Mouse (Mus musculus) thymus, adult 2 months (tissue): ENCODE measurements around the gene Ripk3. TPM values are rescaled to one million over a fixed set of nuclear protein-coding genes. Genes with fewer than 3 reads are reported as not detected.

Experiments used
- DNase-seq: peaks from one replicate; pipeline ENCODE4 v3.0.0; 2021
- H3K27ac ChIP-seq: fragments of 200-500 bp; 2 replicates; pipeline ENCODE4 v1.5.1; 2012; ENCODE audit warnings: low read length, control low read depth; ENCODE audit not compliant: control insufficient read depth, insufficient read depth
- H3K27me3 ChIP-seq: fragments of 200-500 bp; 2 replicates; pipeline ENCODE4 v1.6.1; 2012; ENCODE audit warnings: mild to moderate bottlenecking, low read length, moderate library complexity, mixed read lengths; ENCODE audit not compliant: control insufficient read depth, insufficient read depth
- H3K36me3 ChIP-seq: fragments of 200-500 bp; 2 replicates; pipeline ENCODE4 v1.6.1; 2012; ENCODE audit warnings: mild to moderate bottlenecking, low read length, moderate library complexity; ENCODE audit not compliant: control insufficient read depth, insufficient read depth
- H3K4me1 ChIP-seq: fragments of 200-500 bp; replicated peaks from 2 replicates; pipeline ENCODE4 v1.6.1; 2012; ENCODE audit warnings: low read length; ENCODE audit not compliant: control insufficient read depth, insufficient read depth
- H3K4me3 ChIP-seq: fragments of 200-500 bp; 2 replicates; pipeline ENCODE4 v1.5.1; 2012; ENCODE audit warnings: mild to moderate bottlenecking, low read length, control low read depth, moderate library complexity; ENCODE audit not compliant: control insufficient read depth, insufficient read depth
- CTCF ChIP-seq: fragments of 200-500 bp; IDR thresholded peaks from 2 replicates; pipeline ENCODE4 v1.5.1; 2012; ENCODE audit warnings: mild to moderate bottlenecking, control low read depth, low read length, moderate library complexity, borderline replicate concordance; ENCODE audit not compliant: control insufficient read depth, poor library complexity, insufficient read depth; ENCODE audit errors: extremely low read depth
- POLR2A ChIP-seq: fragments of 200-500 bp; IDR thresholded peaks from 2 replicates; pipeline ENCODE4 v1.6.1; 2012; ENCODE audit warnings: mild to moderate bottlenecking, low read length, control low read depth, moderate library complexity; ENCODE audit not compliant: control insufficient read depth, poor library complexity, insufficient read depth; ENCODE audit errors: extremely low read depth
- WGBS: fragments of 180-500 bp; shearing (Covaris S2); methylation state at CpG from one replicate; pipeline ENCODE4 v1.1.7; 2018; 5-methylcytosine and 5-hydroxymethylcytosine counted together
- polyA plus RNA-seq: library from polyadenylated mRNA; depleted of rRNA; stranded (reverse); fragments of >200 nt; gene quantifications from 2 replicates; pipeline ENCODE4 v1.2.3, GENCODE M21; 2012

Gene Ripk3
- polyA plus RNA-seq, 1 experiment = 66.8 TPM

DNA sequence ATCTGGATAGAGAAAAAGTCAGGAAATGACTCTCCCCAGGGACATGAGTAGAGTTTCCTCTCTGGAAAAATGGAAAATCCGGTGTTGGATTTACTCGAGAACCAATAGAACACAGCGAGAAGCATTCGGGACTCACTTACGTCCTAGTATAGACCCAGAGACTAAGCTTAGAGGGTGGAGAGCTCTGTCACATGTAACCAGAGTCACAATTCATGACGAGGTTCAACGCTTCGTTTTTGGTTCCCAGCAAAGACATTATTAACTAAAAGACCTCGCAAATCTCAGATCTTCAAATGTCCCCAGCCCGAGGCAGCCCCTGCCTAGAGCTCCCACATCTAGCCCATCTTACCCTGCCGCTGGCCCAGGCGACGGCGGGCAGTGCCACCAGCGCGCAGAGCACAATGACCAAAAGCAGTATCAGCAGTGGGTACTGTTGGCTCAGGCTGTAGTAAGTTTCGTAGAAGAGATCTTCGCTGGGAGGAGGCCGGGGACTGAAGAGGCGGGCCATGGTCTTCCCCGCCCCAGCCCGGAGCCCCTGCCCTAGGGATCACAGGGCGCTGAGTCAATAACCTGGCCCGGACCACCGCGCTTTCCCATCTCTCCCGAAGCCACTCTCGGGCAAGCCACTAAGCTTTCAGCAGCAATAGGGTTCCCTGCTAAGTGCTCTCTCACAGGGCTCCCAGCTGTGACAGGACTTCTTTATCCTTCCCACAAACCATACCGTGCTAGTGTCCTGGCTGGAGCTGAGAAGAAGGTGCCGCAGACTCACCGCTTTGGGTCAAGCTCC is 5.3 kb downstream of the Ripk3 start:
- no peak overlapping the region for H3K4me3 ChIP-seq

DNA sequence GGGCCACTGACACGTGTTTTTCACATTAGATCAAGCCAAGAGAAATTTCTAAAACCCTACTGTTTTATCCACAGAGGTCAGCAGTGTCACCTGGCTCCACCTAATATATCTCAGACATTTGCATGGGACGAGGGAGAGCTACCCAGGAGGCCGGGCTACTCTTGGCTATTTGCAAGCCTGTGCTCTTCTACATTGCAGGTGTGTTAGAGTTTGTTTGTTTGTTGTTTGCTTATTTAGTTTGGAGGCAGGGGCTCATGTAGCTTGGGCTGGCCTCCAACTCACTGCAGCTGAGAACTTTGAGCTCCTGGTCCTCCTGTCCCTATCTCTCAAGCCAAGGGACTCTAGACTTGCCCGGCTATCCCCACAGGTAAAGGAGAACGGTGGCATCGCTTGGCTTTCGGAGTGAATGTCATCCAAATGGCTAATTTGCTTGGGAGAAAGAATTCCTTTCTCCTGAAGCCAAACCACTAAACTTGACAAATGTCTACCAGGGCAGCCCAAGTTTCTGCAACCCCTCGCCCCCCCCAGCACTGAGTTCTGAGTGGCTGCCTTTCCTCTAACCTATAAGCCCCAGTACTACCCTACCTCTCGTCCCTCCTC is 6.2 kb downstream of the Ripk3 start:
- no peak overlapping the region for H3K27ac ChIP-seq
- TF ChIP-seq CTCF = no peak
- no peak for TF ChIP-seq POLR2A
- H3K36me3 ChIP-seq = no peaks in the 10 kb centered on the region
- WGBS = 84% methylated on average over 9 of the region's 9 CpGs
- DNase-seq = no peak
- H3K27me3 ChIP-seq = no peaks in the 10 kb centered on the region
- no peak overlapping the region for H3K4me3 ChIP-seq
- peaks cover 1% of the 10 kb centered on the region; the same call in 1 of the 2 replicates for H3K4me1 ChIP-seq

More for the DNA sequence above, 5.3 kb downstream of the Ripk3 start:
- Histone ChIP-seq H3K4me1 (peaks cover 10% of the 10 kb centered on the region), H3K36me3 (no peaks in the 10 kb centered on the region), H3K27me3 (no peaks in the 10 kb centered on the region), H3K27ac (no peak overlapping the region)
- peak; percentile 0 for DNase-seq
- WGBS = 72% methylated on average over 31 of the region's 31 CpGs
- no peak for TF ChIP-seq POLR2A
- no peak for TF ChIP-seq CTCF

DNA sequence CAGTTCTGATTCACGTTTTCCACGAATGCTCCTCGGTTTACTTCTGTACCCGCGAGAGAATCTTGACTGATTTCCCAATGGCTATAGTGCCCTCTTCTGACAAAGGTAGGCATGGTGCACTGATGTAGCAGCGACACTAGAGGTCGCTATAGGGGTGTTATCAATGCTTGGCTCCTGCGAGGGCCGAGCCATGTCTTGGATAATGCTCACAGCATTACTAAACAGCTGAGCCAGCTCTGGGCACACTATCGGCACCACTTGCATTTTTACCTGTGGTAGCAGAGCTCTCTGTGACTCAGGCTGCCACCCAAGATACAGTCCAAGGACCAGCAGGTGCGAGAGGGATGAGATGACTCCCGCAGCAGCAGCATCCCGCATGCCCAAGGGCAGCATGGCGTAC is 7.4 kb downstream of the Ripk3 start:
- H3K27me3 ChIP-seq = no peaks in the 10 kb centered on the region
- H3K27ac ChIP-seq = no peak overlapping the region
- peak; percentile 46 for DNase-seq
- no peaks in the 10 kb centered on the region for H3K36me3 ChIP-seq
- no peak for TF ChIP-seq POLR2A
- peak; percentile 76; the same call in 1 of the 2 replicates for TF ChIP-seq CTCF
- 26% methylated on average over 14 of the region's 14 CpGs for WGBS
- H3K4me3 ChIP-seq = no peak overlapping the region
- no peaks in the 10 kb centered on the region for H3K4me1 ChIP-seq

DNA sequence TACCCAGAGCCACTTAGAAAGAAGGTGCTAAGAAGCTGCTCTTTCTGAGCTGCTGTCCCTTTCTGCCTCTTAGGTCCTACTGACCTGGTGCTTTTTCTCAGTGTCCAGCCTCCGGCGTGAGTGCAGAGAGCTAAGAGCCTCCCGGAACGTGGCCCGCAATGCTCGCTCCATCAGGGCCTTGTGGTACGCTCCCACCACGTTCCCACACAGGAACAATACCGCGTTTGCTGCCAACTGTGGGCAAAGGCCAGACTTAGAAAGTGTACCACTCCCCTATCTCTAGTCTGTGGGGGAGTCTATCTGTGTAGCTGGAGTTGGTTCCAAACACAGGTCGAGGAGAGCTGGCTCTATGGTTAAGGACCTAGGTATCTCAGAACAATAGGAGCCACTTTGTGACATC is 7.9 kb downstream of the Ripk3 start:
- no peak for DNase-seq
- Histone ChIP-seq H3K4me3 (no peak overlapping the region), H3K36me3 (no peaks in the 10 kb centered on the region), H3K27ac (no peak overlapping the region), H3K4me1 (no peaks in the 10 kb centered on the region), H3K27me3 (no peaks in the 10 kb centered on the region)
- TF ChIP-seq CTCF (no peak), POLR2A (no peak)
- 87% methylated on average over 11 of the region's 11 CpGs for WGBS

DNA sequence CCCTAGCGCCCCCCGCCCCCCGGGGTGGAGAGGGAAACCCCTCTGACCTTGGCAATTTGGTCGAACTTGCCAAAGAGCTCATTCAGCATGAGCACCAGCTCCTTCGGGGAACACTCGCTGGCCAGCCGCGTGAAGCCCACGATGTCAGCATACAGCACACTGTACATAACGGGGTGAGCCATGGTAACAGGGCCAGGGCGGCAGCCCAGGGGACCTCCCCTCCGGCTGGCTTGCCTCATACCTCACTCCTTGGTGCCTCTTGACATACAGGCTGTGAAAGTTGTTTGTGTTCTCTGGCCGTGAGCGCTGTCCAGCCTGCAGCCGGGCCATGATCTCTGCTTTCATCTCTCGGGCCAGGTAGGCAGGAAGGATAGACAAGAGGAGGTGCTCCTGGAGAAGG is 9.0 kb downstream of the Ripk3 start:
- H3K27ac ChIP-seq = no peak overlapping the region
- H3K4me1 ChIP-seq = no peaks in the 10 kb centered on the region
- 86% methylated on average over 16 of the region's 16 CpGs for WGBS
- H3K4me3 ChIP-seq = no peak overlapping the region
- TF ChIP-seq POLR2A = no peak
- no peak for TF ChIP-seq CTCF
- H3K36me3 ChIP-seq = no peaks in the 10 kb centered on the region
- DNase-seq = peak; percentile 0
- H3K27me3 ChIP-seq = no peaks in the 10 kb centered on the region

DNA sequence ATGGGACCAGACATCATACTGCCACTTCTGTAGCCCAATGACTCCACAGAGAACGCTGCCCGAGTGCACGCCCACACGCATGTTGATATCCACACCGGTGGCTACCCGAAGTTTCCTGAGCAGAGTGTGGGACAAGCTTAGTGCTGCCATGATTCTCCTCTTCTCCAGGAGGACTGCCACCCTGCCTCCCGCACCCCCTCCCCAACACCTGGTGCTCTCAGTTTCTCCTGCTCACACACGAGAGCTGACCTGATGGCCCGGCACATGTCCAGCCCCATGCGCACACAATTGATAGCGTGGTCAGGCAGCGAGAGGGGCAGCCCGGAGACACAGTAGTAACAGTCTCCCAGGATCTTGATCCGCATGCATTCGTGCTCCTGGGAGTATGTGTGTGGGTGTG is 10.0 kb downstream of the Ripk3 start:
- no peaks in the 10 kb centered on the region for H3K27me3 ChIP-seq
- TF ChIP-seq CTCF = no peak
- TF ChIP-seq POLR2A = no peak
- H3K4me1 ChIP-seq = no peaks in the 10 kb centered on the region
- no peak for DNase-seq
- no peak overlapping the region for H3K4me3 ChIP-seq
- H3K27ac ChIP-seq = no peak overlapping the region
- no peaks in the 10 kb centered on the region for H3K36me3 ChIP-seq
- 97% methylated on average over 15 of the region's 15 CpGs for WGBS
